Mouse (Mus musculus) stomach, embryonic 15.5 days (tissue): ENCODE results near the gene Pnkp. TPM values are rescaled to one million over a fixed set of nuclear protein-coding genes. Genes with fewer than 3 reads are reported as not detected.

ENCODE experiments used
- ATAC-seq: fragments of 200-750 bp; cut with Nextera tagmentation; 2 replicates; pipeline ENCODE4 v1.8.0; 2017; ENCODE audit warnings: low read depth, moderate number of reproducible peaks, moderate TSS enrichment; ENCODE audit not compliant: insufficient read depth, low FRiP score
- H3K27ac ChIP-seq: fragments of 300-500 bp; sonication (generic); 2 replicates; pipeline ENCODE4 v1.5.1; 2015; ENCODE audit warnings: mild to moderate bottlenecking, inconsistent platforms
- H3K27me3 ChIP-seq: fragments of 300-500 bp; sonication (generic); replicated peaks from 2 replicates; pipeline ENCODE4 v1.6.1; 2015; ENCODE audit warnings: inconsistent platforms
- H3K36me3 ChIP-seq: fragments of 300-500 bp; sonication (generic); 2 replicates; pipeline ENCODE4 v1.6.1; 2015; ENCODE audit warnings: inconsistent platforms
- H3K4me1 ChIP-seq: fragments of 300-500 bp; sonication (generic); 2 replicates; pipeline ENCODE4 v1.6.1; 2015; ENCODE audit warnings: inconsistent platforms
- H3K4me2 ChIP-seq: fragments of 300-500 bp; sonication (generic); 2 replicates; pipeline ENCODE4 v1.6.1; 2015; ENCODE audit warnings: mild to moderate bottlenecking, inconsistent platforms
- H3K4me3 ChIP-seq: fragments of 300-500 bp; sonication (generic); replicated peaks from 2 replicates; pipeline ENCODE4 v1.5.1; 2015; ENCODE audit warnings: inconsistent platforms
- H3K9ac ChIP-seq: fragments of 300-500 bp; sonication (generic); 2 replicates; pipeline ENCODE4 v1.6.1; 2015; ENCODE audit warnings: inconsistent platforms
- H3K9me3 ChIP-seq: fragments of 300-500 bp; sonication (generic); 2 replicates; pipeline ENCODE4 v1.6.1; 2016; ENCODE audit warnings: inconsistent platforms
- WGBS: fragments of 180-500 bp; shearing (Covaris S2); methylation state at CpG from one replicate; pipeline ENCODE4 v1.1.7; 2015; 5-methylcytosine and 5-hydroxymethylcytosine counted together
- polyA plus RNA-seq: library from polyadenylated mRNA; unstranded; fragments of >200 nt; fragmentation: Nextera tagmentation; extraction: Ambion mirVana; gene quantifications from 2 replicates; pipeline ENCODE4 v1.2.1, GENCODE M21; 2015

The Pnkp gene
- polyA plus RNA-seq, 1 experiment from 2014 or later: 25.5 TPM

DNA sequence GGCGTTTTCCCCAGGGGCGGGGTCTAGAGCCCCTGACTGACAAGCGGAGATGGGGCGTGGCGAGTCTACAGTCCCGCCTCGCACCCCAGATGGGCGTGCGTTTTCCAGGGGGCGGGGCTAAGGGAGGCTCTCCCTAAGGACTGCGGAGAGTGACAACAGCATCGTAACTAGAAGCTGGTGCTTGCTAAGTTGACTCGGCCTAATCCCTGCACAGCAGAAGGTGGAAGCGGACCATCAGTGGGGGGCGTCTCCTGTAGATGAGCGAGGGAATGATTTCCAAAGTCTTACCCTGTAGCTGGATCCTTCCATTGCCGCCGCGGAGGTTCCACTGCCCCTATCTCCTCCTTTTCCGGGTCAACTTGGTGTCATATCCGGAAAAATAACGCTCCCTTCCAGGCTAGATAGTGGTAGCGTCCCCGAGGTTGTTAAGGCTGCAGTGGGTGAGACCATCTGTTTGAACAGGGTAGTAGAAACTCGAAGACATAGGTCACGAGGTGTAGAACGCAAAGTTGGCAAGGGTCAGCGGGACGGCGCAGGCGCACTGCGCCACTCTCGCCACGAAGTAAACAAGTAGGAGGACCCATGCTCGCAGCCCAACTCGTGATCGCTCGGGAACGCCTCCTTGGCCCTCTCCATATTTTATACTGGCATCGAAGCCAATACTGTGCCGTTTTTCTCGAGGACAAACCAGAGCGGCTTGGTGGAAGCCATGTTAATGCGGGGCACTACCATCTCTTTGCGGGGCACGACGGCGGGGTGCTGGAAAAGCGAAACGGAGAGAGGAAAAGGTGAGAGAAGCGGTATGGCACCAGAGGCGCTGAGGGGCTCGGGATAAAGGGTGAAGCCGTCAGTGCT lies 8.2 kb upstream of the Pnkp start, which contains the start of the genes Akt1s1 and Tbc1d17:
Gene Akt1s1 (plus strand): TSS at position 431 of the 855 bp plus-strand sequence.
Gene Tbc1d17 (minus strand): TSS at position 519 of the 855 bp plus-strand sequence.
- Histone ChIP-seq H3K27me3 (no peaks in the 10 kb centered on the region), H3K4me2 (peak within 1 kb of the TSS; percentile 68), H3K4me1 (peaks cover 39% of the 10 kb centered on the region), H3K9me3 (no peaks in the 10 kb centered on the region), H3K9ac (peak within 1 kb of the TSS; percentile 64), H3K27ac (peak within 1 kb of the TSS; percentile 99), H3K36me3 (peaks cover 35% of the 10 kb centered on the region), H3K4me3 (peak within 1 kb of the TSS; percentile 69)
- WGBS: under 1% methylated on average over 54 of the region's 54 CpGs
- peak; percentile 82 for ATAC-seq

DNA sequence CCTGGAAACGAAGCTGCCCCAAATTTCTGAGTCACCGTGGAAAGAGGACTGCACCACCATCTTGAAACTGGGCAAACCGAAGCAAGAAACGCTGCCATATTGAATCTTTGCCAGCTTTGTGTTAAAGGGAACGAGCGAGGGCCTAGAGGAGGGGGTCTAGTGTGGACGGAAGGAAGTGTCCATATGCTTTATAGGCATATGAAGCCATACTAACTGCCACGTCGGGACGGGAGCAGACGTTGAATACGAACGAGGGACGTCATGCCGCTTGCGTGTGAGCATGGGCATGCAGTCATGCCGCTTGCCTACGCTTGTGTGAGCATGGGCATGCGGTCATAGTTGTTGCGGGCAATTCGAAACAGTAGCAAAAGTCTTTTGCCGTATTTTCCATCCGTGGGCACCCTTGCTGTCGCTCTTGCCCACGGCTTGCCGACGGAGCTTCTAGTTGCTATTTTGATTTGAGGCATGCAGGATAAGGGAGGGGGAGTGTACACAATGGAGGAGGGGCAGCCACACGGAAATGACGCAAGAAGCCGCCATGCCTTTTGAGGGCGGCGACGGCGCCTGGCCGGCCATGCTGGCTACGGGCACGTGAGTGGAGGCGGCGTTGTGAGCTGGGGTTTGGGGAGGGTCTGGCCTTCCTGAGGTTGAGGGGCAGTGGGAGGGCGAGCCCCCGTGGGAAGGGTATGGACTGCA lies 7.4 kb upstream of the Pnkp start:
- Histone ChIP-seq H3K4me2 (peak overlapping the region; percentile 68), H3K27me3 (no peaks in the 10 kb centered on the region)

GRCm38 (mm10) chr7:44850146-44850545 lies 6.8 kb upstream of the Pnkp start:
- Histone ChIP-seq H3K9me3 (no peaks in the 10 kb centered on the region), H3K4me1 (peaks cover 49% of the 10 kb centered on the region), H3K27ac (peak overlapping the region; percentile 99), H3K36me3 (peaks cover 21% of the 10 kb centered on the region), H3K27me3 (no peaks in the 10 kb centered on the region), H3K9ac (peak overlapping the region; percentile 64), H3K4me3 (peak overlapping the region; percentile 69), H3K4me2 (peak overlapping the region; percentile 68)
- under 1% methylated on average over 33 of the region's 33 CpGs for WGBS
- peak; percentile 20 for ATAC-seq

More for the DNA sequence above, 7.4 kb upstream of the Pnkp start:
- Histone ChIP-seq H3K9ac (peak overlapping the region; percentile 64), H3K9me3 (no peaks in the 10 kb centered on the region), H3K4me3 (peak overlapping the region; percentile 69), H3K4me1 (peaks cover 43% of the 10 kb centered on the region), H3K36me3 (peaks cover 27% of the 10 kb centered on the region), H3K27ac (peak overlapping the region; percentile 99)
- 0% methylated on average over 41 of the region's 41 CpGs for WGBS
- peak; percentile 64 for ATAC-seq

GRCm38 (mm10) chr7:44850789-44851624 lies 5.9 kb upstream of the Pnkp start:
- no peak for ATAC-seq
- H3K4me2 ChIP-seq: peak overlapping the region; percentile 68
- no peaks in the 10 kb centered on the region for H3K27me3 ChIP-seq
- peak overlapping the region; percentile 64 for H3K9ac ChIP-seq
- H3K36me3 ChIP-seq: peaks cover 13% of the 10 kb centered on the region
- peaks cover 53% of the 10 kb centered on the region for H3K4me1 ChIP-seq
- H3K27ac ChIP-seq: peak overlapping the region; percentile 99
- peak overlapping the region; percentile 69 for H3K4me3 ChIP-seq
- WGBS: 79% methylated on average over 8 of the region's 8 CpGs
- no peaks in the 10 kb centered on the region for H3K9me3 ChIP-seq

DNA sequence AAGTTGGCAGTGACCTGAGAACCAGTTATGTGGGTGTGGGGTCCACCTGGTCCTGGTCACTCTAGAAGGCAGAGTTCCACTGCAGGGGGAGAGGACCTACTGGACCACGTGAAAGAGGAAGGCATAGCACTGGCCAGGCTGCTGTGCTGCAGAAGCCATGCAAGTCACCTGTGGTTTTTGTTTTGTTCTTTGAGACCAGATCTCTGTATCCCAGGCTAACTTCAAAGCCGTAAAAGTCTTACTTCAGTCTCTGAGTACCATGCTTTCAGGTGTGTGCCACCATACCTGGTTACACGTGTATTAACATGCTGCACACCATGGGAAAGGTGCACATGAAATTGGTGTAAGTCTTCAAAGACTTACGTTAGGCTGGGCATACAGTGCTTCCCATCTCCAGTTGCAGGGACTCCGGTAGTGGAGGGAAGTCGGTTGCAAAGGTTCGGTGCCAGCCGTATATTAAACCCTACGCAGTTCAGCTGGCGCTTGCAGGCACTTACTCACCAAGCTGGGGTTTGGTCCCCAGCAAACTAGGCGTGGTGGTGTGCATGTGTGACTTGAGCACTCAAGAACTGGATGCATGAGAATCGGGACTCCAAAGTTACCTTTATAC lies 5.2 kb upstream of the Pnkp start:
- ATAC-seq: no peak
- Histone ChIP-seq H3K36me3 (peaks cover 8% of the 10 kb centered on the region), H3K4me2 (no peak overlapping the region), H3K9me3 (no peaks in the 10 kb centered on the region), H3K9ac (no peak overlapping the region), H3K27ac (no peak overlapping the region), H3K4me1 (peaks cover 57% of the 10 kb centered on the region), H3K27me3 (no peaks in the 10 kb centered on the region), H3K4me3 (no peak overlapping the region)
- WGBS: 89% methylated on average over 12 of the region's 12 CpGs

GRCm38 (mm10) chr7:44852259-44853027 lies 4.5 kb upstream of the Pnkp start:
- ATAC-seq: no peak
- Histone ChIP-seq H3K27me3 (no peaks in the 10 kb centered on the region), H3K9me3 (no peaks in the 10 kb centered on the region), H3K4me3 (no peak overlapping the region), H3K4me1 (peaks cover 57% of the 10 kb centered on the region), H3K36me3 (peaks cover 7% of the 10 kb centered on the region; the same call in 1 of the 2 replicates), H3K27ac (no peak overlapping the region), H3K9ac (no peak overlapping the region), H3K4me2 (no peak overlapping the region)
- 93% methylated on average over 36 of the region's 36 CpGs for WGBS

- Histone ChIP-seq H3K27me3 (no peaks in the 10 kb centered on the region), H3K4me2 (peak overlapping the region; percentile 88; the same call in 1 of the 2 replicates), H3K9ac (no peak overlapping the region), H3K4me3 (no peak overlapping the region), H3K36me3 (peaks cover 7% of the 10 kb centered on the region; the same call in 1 of the 2 replicates), H3K4me1 (peaks cover 57% of the 10 kb centered on the region), H3K9me3 (no peaks in the 10 kb centered on the region), H3K27ac (no peak overlapping the region)
- 88% methylated on average over 2 of the region's 2 CpGs for WGBS
- ATAC-seq: no peak
These were observed 3.9 kb upstream of the Pnkp start for GRCm38 (mm10) chr7:44853065-44853464.

GRCm38 (mm10) chr7:44853596-44854355 lies 3.2 kb upstream of the Pnkp start:
- H3K9ac ChIP-seq: peak overlapping the region; percentile 56
- peaks cover 7% of the 10 kb centered on the region; the same call in 1 of the 2 replicates for H3K36me3 ChIP-seq
- H3K4me1 ChIP-seq: peaks cover 63% of the 10 kb centered on the region
- no peaks in the 10 kb centered on the region for H3K9me3 ChIP-seq
- ATAC-seq: no peak
- WGBS: 27% methylated on average over 26 of the region's 26 CpGs
- H3K27ac ChIP-seq: peak overlapping the region; percentile 99
- H3K27me3 ChIP-seq: no peaks in the 10 kb centered on the region
- H3K4me2 ChIP-seq: peak overlapping the region; percentile 88
- H3K4me3 ChIP-seq: peak overlapping the region; percentile 57

GRCm38 (mm10) chr7:44854356-44855031 lies 2.4 kb upstream of the Pnkp start:
- Histone ChIP-seq H3K36me3 (peaks cover 7% of the 10 kb centered on the region; the same call in 1 of the 2 replicates), H3K4me2 (peak overlapping the region; percentile 88), H3K27ac (peak overlapping the region; percentile 99), H3K9ac (peak overlapping the region; percentile 56), H3K9me3 (no peaks in the 10 kb centered on the region), H3K27me3 (no peaks in the 10 kb centered on the region), H3K4me3 (peak overlapping the region; percentile 57), H3K4me1 (peaks cover 63% of the 10 kb centered on the region)
- WGBS: 1% methylated on average over 45 of the region's 45 CpGs
- peak; percentile 72 for ATAC-seq
